Mouse (Mus musculus) megakaryocyte-erythroid progenitor cell, adult 5 weeks (primary cell): ENCODE measurements around the gene D1Ertd622e. TPM values are rescaled to one million over a fixed set of nuclear protein-coding genes. Genes with fewer than 3 reads are reported as not detected.

ENCODE experiments used
- polyA plus RNA-seq: library from polyadenylated mRNA; stranded (reverse); fragments of >175 nt; gene quantifications from 2 replicates; pipeline ENCODE4 v1.2.3, GENCODE M21; 2012

D1Ertd622e gene
- polyA plus RNA-seq, result 17.5 and 18.5 TPM in 2 replicates

DNA sequence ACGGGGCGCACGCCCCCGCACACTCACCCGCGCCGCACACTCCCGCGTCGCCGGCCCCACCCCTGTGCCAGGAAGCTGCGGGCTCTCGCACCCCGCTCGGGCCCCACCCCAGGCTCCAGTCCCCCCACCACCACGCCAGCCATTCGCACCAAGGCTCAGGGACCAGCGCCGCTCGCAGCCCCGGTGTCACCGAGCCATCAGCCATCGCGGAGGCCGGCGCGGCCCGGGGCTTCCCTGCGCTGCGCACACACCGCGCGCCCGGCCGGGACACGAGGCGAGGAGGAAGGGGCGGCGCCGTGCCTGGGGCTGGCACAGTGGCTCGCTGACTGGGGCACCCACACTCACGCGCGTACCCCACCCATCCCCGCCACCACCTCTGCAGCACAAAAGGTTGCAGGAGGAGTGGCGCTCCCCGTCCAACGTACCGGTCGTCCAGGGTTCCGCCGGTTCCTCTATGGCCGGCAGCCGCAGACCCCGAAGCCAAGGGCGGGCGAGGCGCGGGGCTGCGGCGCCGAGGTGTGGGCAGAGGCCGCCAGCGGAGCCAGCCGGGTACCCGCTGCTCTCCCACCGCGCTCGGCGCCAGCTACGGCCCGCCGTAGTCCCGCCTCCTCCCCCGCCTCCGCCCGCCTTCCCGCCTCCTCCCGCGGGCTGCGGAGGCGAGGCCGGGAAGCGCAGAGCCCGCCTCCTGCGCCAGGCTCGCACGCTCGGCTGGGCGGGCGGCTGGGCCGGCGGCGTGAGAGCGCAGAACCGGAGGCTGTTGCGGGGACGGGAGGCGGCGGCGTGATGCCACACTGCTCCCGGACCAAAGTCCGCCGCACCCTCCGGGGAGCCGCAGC is at the start of gene D1Ertd622e:
D1Ertd622e (minus strand) TSS at position 669 of the 836 bp plus-strand sequence.

Other genes with a start within 250 kb of the D1Ertd622e start
- 0.83 and 1.6 TPM in 2 replicates for gene Gin1, start 108.1 kb upstream of the D1Ertd622e start, polyA plus RNA-seq
- gene Ppip5k2, start 108.3 kb upstream of the D1Ertd622e start, polyA plus RNA-seq, result 4.0 and 5.0 TPM in 2 replicates